ENCODE assay signal across 30 mouse cellular contexts in genomic region chr17:63897050-63897449, GRCm38 (mm10). TPM values are rescaled to one million over a fixed set of nuclear protein-coding genes. Genes with fewer than 3 reads are reported as not detected.
DNase-seq lines count a peak whose midpoint lies in the region; TF ChIP-seq lines count a peak whose summit lies in the region.
"Had no signal": no experiment of that assay in that cellular context is flagged by ENCODE, and none has a peak within 500 bp of the region (broad histone marks: within the 10 kb centered on the region; RNA-seq: fewer than 3 reads in every experiment).

No protein-coding gene starts in this region.

- TF ChIP-seq RAD21 in CH12.LX (IDR thresholded peaks at IDR 0.05; ENCODE audit: low read depth, low read length), result no peak

- H3K4me2 ChIP-seq in CH12.LX (ENCODE audit: insufficient read depth, low read depth, poor library complexity, severe bottlenecking), result peak overlapping the region; percentile 63; the same call in 1 of the 2 replicates
- H3K4me2 ChIP-seq: embryonic facial prominence, embryonic 13.5 days; forebrain, embryonic 13.5 days; heart, embryonic 12.5 days; heart, embryonic 15.5 days; hindbrain, embryonic 13.5 days had no signal

- H3K4me3 ChIP-seq in CH12.LX (replicated peaks in 1 of 3; ENCODE audit: low read depth in 2 of 3, low read length in 2 of 3, poor library complexity in 1 of 3), result no peak overlapping the region
- H3K4me3 ChIP-seq in forebrain, embryonic 10.5 days, result no peak overlapping the region
- H3K4me3 ChIP-seq: embryonic facial prominence, embryonic 10.5 days; embryonic facial prominence, embryonic 13.5 days; erythroblast, embryonic 14.5 days; forebrain, embryonic 13.5 days; heart, embryonic 12.5 days; heart, embryonic 15.5 days; hindbrain, embryonic 10.5 days; hindbrain, embryonic 13.5 days had no signal

- H3K79me2 ChIP-seq in CH12.LX (replicated peaks; ENCODE audit: control insufficient read depth, extremely low read depth, insufficient read depth, poor library complexity, severe bottlenecking), result no peaks in the 10 kb centered on the region

- H3K9ac ChIP-seq in CH12.LX (ENCODE audit: insufficient read depth, low read depth), result no peak overlapping the region
- H3K9ac ChIP-seq: embryonic facial prominence, embryonic 13.5 days; forebrain, embryonic 13.5 days; heart, embryonic 12.5 days; heart, embryonic 15.5 days; hindbrain, embryonic 13.5 days had no signal

- TF ChIP-seq EP300 in CH12.LX (IDR thresholded peaks at IDR 0.05; ENCODE audit: low read length), result peak; percentile 96

- dilution Hi-C loops in CH12.LX (cut with MboI; ENCODE audit: extremely low pct_ligation_motif_present, extremely low pct_unique_long_range_greater_than_20kb, low sequenced_read_pairs), result no loop called here

- H3K27me3 ChIP-seq in CH12.LX (replicated peaks), result peaks cover 3% of the 10 kb centered on the region
- no peaks in the 10 kb centered on the region for H3K27me3 ChIP-seq in forebrain, embryonic 10.5 days (ENCODE audit: poor library complexity, severe bottlenecking)
- H3K27me3 ChIP-seq: embryonic facial prominence, embryonic 13.5 days; forebrain, embryonic 13.5 days; heart, embryonic 12.5 days; heart, embryonic 15.5 days; hindbrain, embryonic 13.5 days; Patski had no signal

- WGBS in forebrain, embryonic 10.5 days, result 76% methylated on average over 7 of the region's 7 CpGs

- peaks cover 0 to 5% of the 10 kb centered on the region in 2 experiments for H3K36me3 ChIP-seq in CH12.LX (replicated peaks in 1 of 2; ENCODE audit: control insufficient read depth in 1 of 2, insufficient read depth in 1 of 2, low read length in 1 of 2)
- H3K36me3 ChIP-seq in forebrain, embryonic 10.5 days (replicated peaks), result peaks cover 4% of the 10 kb centered on the region; the same call in 1 of the 2 replicates
- H3K36me3 ChIP-seq: heart, embryonic 12.5 days; heart, embryonic 15.5 days had no signal

- no peak overlapping the region for H3K27ac ChIP-seq in CH12.LX (ENCODE audit: insufficient read depth, low read depth)
- H3K27ac ChIP-seq in forebrain, embryonic 10.5 days, result no peak overlapping the region
- H3K27ac ChIP-seq: embryonic facial prominence, embryonic 10.5 days; embryonic facial prominence, embryonic 13.5 days; forebrain, embryonic 13.5 days; heart, embryonic 15.5 days; hindbrain, embryonic 10.5 days; hindbrain, embryonic 13.5 days had no signal

- peak; percentile 40 for DNase-seq in heart, adult 11 months
- no peak for DNase-seq in heart, adult 18-20 months
- peak; percentile 70 for DNase-seq in CH12.LX (ENCODE audit: extremely low read depth)
- peak; percentile 5 for DNase-seq in induced T-regulatory cell, adult 2 months (ENCODE audit: low read depth)
- no peak for DNase-seq in adrenal gland, postnatal 10 days
- DNase-seq in forebrain, embryonic 10.5 days (ENCODE audit: extremely low spot score, low spot score), result no peak
- DNase-seq: adrenal gland, postnatal 14 days; B cell, adult 2 months; cerebellum, adult 11 months; cerebellum, adult 2 months; cerebellum, adult 9-11 months; cerebellum, postnatal 25 days; embryo, embryonic 11 days; gastrocnemius, postnatal 10 days; gastrocnemius, postnatal 36 days; heart, postnatal 10 days; heart, postnatal 36 days had no signal

- TF ChIP-seq CTCF in CH12.LX (conservative IDR thresholded peaks at IDR 0.05 in 1 of 2, IDR thresholded peaks at IDR 0.05 in 1 of 2; ENCODE audit: low read depth in 2 of 2, low read length in 2 of 2), result no peak

- no peak for TF ChIP-seq POLR2A in CH12.LX (IDR thresholded peaks at IDR 0.05; ENCODE audit: low read depth, low read length)

- H3K9me3 ChIP-seq in CH12.LX (replicated peaks; ENCODE audit: low read length), result no peaks in the 10 kb centered on the region
- no peaks in the 10 kb centered on the region for H3K9me3 ChIP-seq in forebrain, embryonic 10.5 days
- H3K9me3 ChIP-seq: embryonic facial prominence, embryonic 10.5 days; embryonic facial prominence, embryonic 13.5 days; forebrain, embryonic 13.5 days; heart, embryonic 12.5 days; heart, embryonic 15.5 days; hindbrain, embryonic 10.5 days; hindbrain, embryonic 13.5 days had no signal

- H3K4me1 ChIP-seq in CH12.LX (ENCODE audit: control insufficient read depth in 1 of 2, insufficient read depth in 2 of 2), result peaks cover 11 to 27% of the 10 kb centered on the region in 2 experiments
- peaks cover 6% of the 10 kb centered on the region; the same call in 1 of the 2 replicates for H3K4me1 ChIP-seq in forebrain, embryonic 10.5 days
- H3K4me1 ChIP-seq: embryonic facial prominence, embryonic 13.5 days; forebrain, embryonic 13.5 days; heart, embryonic 15.5 days; hindbrain, embryonic 10.5 days had no signal

- in situ Hi-C loops in CH12.LX (cut with MboI; ENCODE audit: low pct_ligation_motif_present, low pct_unique_long_range_greater_than_20kb, low sequenced_read_pairs), result no loop called here

TF ChIP-seq in CH12.LX, 34 proteins besides CTCF, POLR2A, EP300 and RAD21:
- peak; percentile 85 for TF ChIP-seq IRF4 (IDR thresholded peaks at IDR 0.05; ENCODE audit: low read depth, low read length)
- TF ChIP-seq MYC (IDR thresholded peaks at IDR 0.05; ENCODE audit: low read depth, low read length), result peak; percentile 42; the same call in 1 of the 2 replicates
- TF ChIP-seq E2F4 (IDR thresholded peaks at IDR 0.05; ENCODE audit: insufficient replicate concordance, low read depth, low read length), result 0 out of 2 replicates have a peak, but pooled peaks have one; percentile 35
- TF ChIP-seq MAFK (IDR thresholded peaks at IDR 0.05; ENCODE audit: insufficient replicate concordance, low read length), result peak; percentile 94
- TF ChIP-seq ZNF384 (IDR thresholded peaks at IDR 0.05; ENCODE audit: low read depth, low read length), result peak; percentile 23; the same call in 1 of the 2 replicates
- peak; percentile 87 for TF ChIP-seq ETS1 (conservative IDR thresholded peaks at IDR 0.05; ENCODE audit: low read depth, low read length)
- TF ChIP-seq JUN (IDR thresholded peaks at IDR 0.05; ENCODE audit: insufficient read depth, low read depth, low read length), result peak; percentile 73
- peak; percentile 86 for TF ChIP-seq MEF2A (IDR thresholded peaks at IDR 0.05; ENCODE audit: borderline replicate concordance, low read depth, low read length)
- TF ChIP-seq MAZ (IDR thresholded peaks at IDR 0.05; ENCODE audit: low read depth, low read length), result 0 out of 2 replicates have a peak, but pooled peaks have one; percentile 50
- TF ChIP-seq SMC3 (IDR thresholded peaks at IDR 0.05; ENCODE audit: low read depth, low read length), result peak; percentile 30; the same call in 1 of the 2 replicates
- TF ChIP-seq MAX (IDR thresholded peaks at IDR 0.05; ENCODE audit: low read length), result peak; percentile 23; the same call in 1 of the 2 replicates
- peak; percentile 72 for TF ChIP-seq BHLHE40 (IDR thresholded peaks at IDR 0.05; ENCODE audit: low read depth, low read length)
- TF ChIP-seq TCF12 (IDR thresholded peaks at IDR 0.05; ENCODE audit: low read depth, low read length), result peak; percentile 72; the same call in 1 of the 2 replicates
- TF ChIP-seq POLR2AphosphoS2 (IDR thresholded peaks at IDR 0.05; ENCODE audit: low read depth, low read length), result no peak
- no peak for TF ChIP-seq CHD1 (IDR thresholded peaks at IDR 0.05; ENCODE audit: low read depth, low read length)
- no peak for TF ChIP-seq UBTF (IDR thresholded peaks at IDR 0.05; ENCODE audit: low read depth, low read length)
- TF ChIP-seq RCOR1 (conservative IDR thresholded peaks at IDR 0.05; ENCODE audit: low read depth, low read length), result peak; percentile 88
- 0 out of 2 replicates have a peak, but pooled peaks have one; percentile 62 for TF ChIP-seq SIN3A (IDR thresholded peaks at IDR 0.05; ENCODE audit: low read length)
- TF ChIP-seq CHD2 (IDR thresholded peaks at IDR 0.05; ENCODE audit: low read length), result peak; percentile 70
- TF ChIP-seq JUND (conservative IDR thresholded peaks at IDR 0.05; ENCODE audit: low read depth, low read length), result peak; percentile 74
- no peak for TF ChIP-seq GABPA (IDR thresholded peaks at IDR 0.05; ENCODE audit: insufficient replicate concordance, low read depth, low read length)
- no peak for TF ChIP-seq ZC3H11A (IDR thresholded peaks at IDR 0.05; ENCODE audit: low read depth, low read length)

RNA-seq across cellular contexts. Expression of gene A930002H24Rik, which starts 33.5 kb away (rescaled TPM):
- total RNA-seq in heart, adult 18-20 months (2021), result under 1 TPM in 1 of 2 experiments, not detected in 1; 0.62 TPM
- total RNA-seq in CH12.LX (2012; rRNA removed) (not detected in 2 replicates), CH12.LX (2014; rRNA removed) (not detected in 2 replicates)
- polyA plus RNA-seq in CH12.LX (2012; ENCODE audit: insufficient read length, low read depth), result not detected in 2 replicates
- total RNA-seq in adrenal gland, postnatal 10 days (2021), result 1 to 10 TPM; 1.2 to 1.8 TPM
- 1.8 and 1.9 TPM in 2 replicates for polyA plus RNA-seq in forebrain, embryonic 10.5 days (2016; fragmentation: Nextera tagmentation; extraction: Ambion mirVana)
- total RNA-seq: gastrocnemius, adult 18-20 months; gastrocnemius, postnatal 36 days; granulocyte monocyte progenitor cell, adult 5-6 weeks; heart, postnatal 36 days had no signal
- polyA plus RNA-seq: CD4-positive, CD25-positive, alpha-beta regulatory T cell, adult 4 months; inflammation-experienced regulatory T-cells, adult 6 months had no signal

RNA-seq across cellular contexts. Expression of gene Fer, which starts 34.2 kb away (rescaled TPM):
- 10 to 100 TPM; 16.1 to 17.9 TPM for total RNA-seq in heart, adult 18-20 months (2021)
- total RNA-seq in CH12.LX (2012; rRNA removed), result 3.4 and 4.5 TPM in 2 replicates
- total RNA-seq in CH12.LX (2014; rRNA removed), result 4.3 and 4.9 TPM in 2 replicates
- polyA plus RNA-seq in CH12.LX (2012; ENCODE audit: insufficient read length, low read depth), result 4.9 and 5.1 TPM in 2 replicates
- total RNA-seq in adrenal gland, postnatal 10 days (2021), result 10 to 100 TPM; 16.8 to 22.0 TPM
- 27.1 and 31.4 TPM in 2 replicates for polyA plus RNA-seq in forebrain, embryonic 10.5 days (2016; fragmentation: Nextera tagmentation; extraction: Ambion mirVana)

Comparison
In these comparisons a context has a peak if more than half of its experiments do, and no peak if none do; other contexts are left out.
1. DNase-seq: peak in heart, adult 11 months (single experiment), CH12.LX (single experiment) and induced T-regulatory cell, adult 2 months (single experiment); none in heart, adult 18-20 months (0 of 2), adrenal gland, postnatal 10 days (single experiment) and forebrain, embryonic 10.5 days (single experiment).